Mouse (Mus musculus) liver, embryonic 13.5 days (tissue): ENCODE data around the gene Myh11. TPM values are rescaled to one million over a fixed set of nuclear protein-coding genes. Genes with fewer than 3 reads are reported as not detected.

Source experiments
- ATAC-seq: fragments of 200-750 bp; cut with Nextera tagmentation; 2 replicates; pipeline ENCODE4 v1.8.0; 2017; ENCODE audit warnings: low read depth, mild to moderate bottlenecking, moderate number of reproducible peaks, moderate library complexity
- DNase-seq: peaks from one replicate; pipeline ENCODE4 v3.0.0; 2022
- H3K27ac ChIP-seq: fragments of 300-500 bp; sonication (generic); 2 replicates; pipeline ENCODE4 v1.5.1; 2015; ENCODE audit warnings: moderate library complexity, mild to moderate bottlenecking, inconsistent platforms
- H3K27me3 ChIP-seq: fragments of 300-500 bp; sonication (generic); 2 replicates; pipeline ENCODE4 v1.6.1; 2015; ENCODE audit warnings: mild to moderate bottlenecking, inconsistent platforms
- H3K36me3 ChIP-seq: fragments of 300-500 bp; sonication (generic); 2 replicates; pipeline ENCODE4 v1.6.1; 2015; ENCODE audit warnings: mild to moderate bottlenecking, inconsistent platforms
- H3K4me1 ChIP-seq: fragments of 300-500 bp; sonication (generic); replicated peaks from 2 replicates; pipeline ENCODE4 v1.6.1; 2015; ENCODE audit warnings: inconsistent platforms
- H3K4me2 ChIP-seq: fragments of 300-500 bp; sonication (generic); 2 replicates; pipeline ENCODE4 v1.6.1; 2015; ENCODE audit warnings: inconsistent platforms, mild to moderate bottlenecking, moderate library complexity
- H3K4me3 ChIP-seq: fragments of 300-500 bp; sonication (generic); replicated peaks from 2 replicates; pipeline ENCODE4 v1.5.1; 2015; ENCODE audit warnings: mild to moderate bottlenecking, inconsistent platforms
- H3K9ac ChIP-seq: fragments of 300-500 bp; sonication (generic); 2 replicates; pipeline ENCODE4 v1.6.1; 2015; ENCODE audit warnings: mild to moderate bottlenecking, inconsistent platforms
- H3K9me3 ChIP-seq: fragments of 300-500 bp; sonication (generic); replicated peaks from 2 replicates; pipeline ENCODE4 v1.6.1; 2016; ENCODE audit warnings: inconsistent platforms
- WGBS: fragments of 180-500 bp; shearing (Covaris S2); methylation state at CpG from one replicate; pipeline ENCODE4 v1.1.7; 2015; ENCODE audit not compliant: insufficient replicate concordance; 5-methylcytosine and 5-hydroxymethylcytosine counted together
- polyA plus RNA-seq: library from polyadenylated mRNA; unstranded; fragments of >200 nt; fragmentation: Nextera tagmentation; extraction: Ambion mirVana; gene quantifications from 2 replicates; pipeline ENCODE4 v1.2.1, GENCODE M21; 2015

Myh11 gene
- polyA plus RNA-seq, 1 experiment from 2014 or later: 0.66 TPM

GRCm38 (mm10) chr16:14264504-14264903, 26.7 kb downstream of the Myh11 start:
- Histone ChIP-seq H3K9ac (no peak overlapping the region), H3K4me1 (peaks cover 11% of the 10 kb centered on the region), H3K36me3 (no peaks in the 10 kb centered on the region), H3K4me3 (no peak overlapping the region), H3K4me2 (no peak overlapping the region), H3K9me3 (no peaks in the 10 kb centered on the region), H3K27me3 (no peaks in the 10 kb centered on the region), H3K27ac (no peak overlapping the region)
- DNase-seq (no peak), ATAC-seq (no peak)
- WGBS: 28% methylated on average over 2 of the region's 2 CpGs

- Histone ChIP-seq H3K27me3 (no peaks in the 10 kb centered on the region), H3K4me1 (peaks cover 11% of the 10 kb centered on the region), H3K27ac (no peak overlapping the region), H3K9ac (no peak overlapping the region), H3K36me3 (no peaks in the 10 kb centered on the region), H3K4me2 (no peak overlapping the region), H3K4me3 (no peak overlapping the region), H3K9me3 (no peaks in the 10 kb centered on the region)
- 82% methylated on average over 6 of the region's 6 CpGs for WGBS
- ATAC-seq (no peak), DNase-seq (no peak)
Measured at GRCm38 (mm10) chr16:14263241-14263640, 27.9 kb downstream of the Myh11 start.

GRCm38 (mm10) chr16:14262410-14262809, 28.8 kb downstream of the Myh11 start:
- no peaks in the 10 kb centered on the region for H3K9me3 ChIP-seq
- H3K4me2 ChIP-seq: no peak overlapping the region
- WGBS: 53% methylated on average over 1 of the region's 1 CpGs
- H3K9ac ChIP-seq: no peak overlapping the region
- no peaks in the 10 kb centered on the region for H3K27me3 ChIP-seq
- no peak overlapping the region for H3K4me3 ChIP-seq
- H3K27ac ChIP-seq: no peak overlapping the region
- no peak for DNase-seq
- no peaks in the 10 kb centered on the region for H3K36me3 ChIP-seq
- H3K4me1 ChIP-seq: peaks cover 11% of the 10 kb centered on the region
- ATAC-seq: no peak

GRCm38 (mm10) chr16:14258856-14259255, 32.3 kb downstream of the Myh11 start:
- Histone ChIP-seq H3K4me3 (no peak overlapping the region), H3K36me3 (no peaks in the 10 kb centered on the region), H3K9me3 (no peaks in the 10 kb centered on the region), H3K27ac (no peak overlapping the region), H3K27me3 (no peaks in the 10 kb centered on the region), H3K4me2 (no peak overlapping the region), H3K4me1 (no peaks in the 10 kb centered on the region), H3K9ac (no peak overlapping the region)
- DNase-seq (no peak), ATAC-seq (no peak)
- 32% methylated on average over 2 of the region's 2 CpGs for WGBS

- no peaks in the 10 kb centered on the region for H3K27me3 ChIP-seq
- H3K4me3 ChIP-seq: no peak overlapping the region
- ATAC-seq: no peak
Measured at GRCm38 (mm10) chr16:14253586-14253985, 37.6 kb downstream of the Myh11 start.

GRCm38 (mm10) chr16:14252877-14253276, 38.3 kb downstream of the Myh11 start:
- no peaks in the 10 kb centered on the region for H3K9me3 ChIP-seq
- no peak overlapping the region for H3K4me2 ChIP-seq
- H3K4me1 ChIP-seq: no peaks in the 10 kb centered on the region
- no peak overlapping the region for H3K4me3 ChIP-seq
- H3K9ac ChIP-seq: no peak overlapping the region
- DNase-seq (no peak), ATAC-seq (no peak)
- H3K27me3 ChIP-seq: no peaks in the 10 kb centered on the region
- WGBS: 64% methylated on average over 4 of the region's 4 CpGs
- H3K36me3 ChIP-seq: no peaks in the 10 kb centered on the region
- no peak overlapping the region for H3K27ac ChIP-seq

More at GRCm38 (mm10) chr16:14253586-14253985, 37.6 kb downstream of the Myh11 start:
- 55% methylated on average over 3 of the region's 3 CpGs for WGBS
- Histone ChIP-seq H3K4me1 (no peaks in the 10 kb centered on the region), H3K4me2 (no peak overlapping the region), H3K36me3 (no peaks in the 10 kb centered on the region), H3K9me3 (no peaks in the 10 kb centered on the region), H3K27ac (no peak overlapping the region), H3K9ac (no peak overlapping the region)
- DNase-seq: no peak

- no peak for DNase-seq
- WGBS: 35% methylated on average over 1 of the region's 1 CpGs
- Histone ChIP-seq H3K27me3 (no peaks in the 10 kb centered on the region), H3K9ac (no peak overlapping the region), H3K4me1 (no peaks in the 10 kb centered on the region), H3K4me2 (no peak overlapping the region), H3K27ac (no peak overlapping the region), H3K4me3 (no peak overlapping the region), H3K9me3 (no peaks in the 10 kb centered on the region), H3K36me3 (no peaks in the 10 kb centered on the region)
- ATAC-seq: no peak
Measured at GRCm38 (mm10) chr16:14249913-14250312, 41.3 kb downstream of the Myh11 start.

GRCm38 (mm10) chr16:14242553-14242952, 48.6 kb downstream of the Myh11 start:
- Histone ChIP-seq H3K4me3 (no peak overlapping the region), H3K9ac (no peak overlapping the region), H3K27ac (no peak overlapping the region), H3K9me3 (no peaks in the 10 kb centered on the region), H3K27me3 (no peaks in the 10 kb centered on the region), H3K4me2 (no peak overlapping the region), H3K4me1 (no peaks in the 10 kb centered on the region), H3K36me3 (no peaks in the 10 kb centered on the region)
- ATAC-seq (no peak), DNase-seq (no peak)
- WGBS: 19% methylated on average over 2 of the region's 2 CpGs

GRCm38 (mm10) chr16:14242059-14242458, 49.1 kb downstream of the Myh11 start:
- Histone ChIP-seq H3K4me1 (no peaks in the 10 kb centered on the region), H3K4me2 (no peak overlapping the region), H3K9ac (no peak overlapping the region), H3K27me3 (no peaks in the 10 kb centered on the region), H3K9me3 (no peaks in the 10 kb centered on the region), H3K27ac (no peak overlapping the region), H3K4me3 (no peak overlapping the region), H3K36me3 (no peaks in the 10 kb centered on the region)
- ATAC-seq: no peak
- WGBS: 66% methylated on average over 3 of the region's 3 CpGs
- no peak for DNase-seq

- WGBS: 18% methylated on average over 6 of the region's 6 CpGs
Measured at GRCm38 (mm10) chr16:14237100-14237723, 54.0 kb downstream of the Myh11 start.

GRCm38 (mm10) chr16:14215156-14215555, 76.0 kb downstream of the Myh11 start:
- H3K9me3 ChIP-seq: no peaks in the 10 kb centered on the region
- 58% methylated on average over 3 of the region's 3 CpGs for WGBS
- no peak overlapping the region for H3K4me3 ChIP-seq
- H3K27ac ChIP-seq: no peak overlapping the region
- no peak overlapping the region for H3K4me2 ChIP-seq
- H3K9ac ChIP-seq: no peak overlapping the region
- DNase-seq: no peak
- H3K27me3 ChIP-seq: no peaks in the 10 kb centered on the region
- H3K36me3 ChIP-seq: no peaks in the 10 kb centered on the region
- no peaks in the 10 kb centered on the region for H3K4me1 ChIP-seq
- ATAC-seq: no peak

More at GRCm38 (mm10) chr16:14237100-14237723, 54.0 kb downstream of the Myh11 start:
- H3K9ac ChIP-seq: no peak overlapping the region
- H3K4me3 ChIP-seq: no peak overlapping the region
- no peaks in the 10 kb centered on the region for H3K36me3 ChIP-seq
- no peaks in the 10 kb centered on the region for H3K9me3 ChIP-seq
- DNase-seq: peak; percentile 53
- no peaks in the 10 kb centered on the region for H3K27me3 ChIP-seq
- no peak overlapping the region for H3K27ac ChIP-seq
- no peaks in the 10 kb centered on the region for H3K4me1 ChIP-seq
- ATAC-seq: no peak
- no peak overlapping the region for H3K4me2 ChIP-seq

GRCm38 (mm10) chr16:14198798-14199197, 92.4 kb downstream of the Myh11 start:
- Histone ChIP-seq H3K27ac (no peak overlapping the region), H3K4me3 (no peak overlapping the region), H3K9ac (no peak overlapping the region), H3K4me2 (no peak overlapping the region), H3K36me3 (0 out of 2 replicates have a peak, but pooled peaks cover 2% of the 10 kb centered on the region), H3K27me3 (no peaks in the 10 kb centered on the region), H3K9me3 (no peaks in the 10 kb centered on the region), H3K4me1 (0 out of 2 replicates have a peak, but pooled peaks cover 4% of the 10 kb centered on the region)
- no peak for ATAC-seq
- DNase-seq: no peak
- 55% methylated on average over 4 of the region's 4 CpGs for WGBS
